23 mouse cellular contexts compared by ENCODE assay signal in genomic region chr16:23274005-23274404, GRCm38 (mm10). TPM values are rescaled to one million over a fixed set of nuclear protein-coding genes. Genes with fewer than 3 reads are reported as not detected.
DNase-seq lines count a peak whose midpoint lies in the region; ATAC-seq and TF ChIP-seq lines count a peak whose summit lies in the region.
"Had no signal": no experiment of that assay in that cellular context is flagged by ENCODE, and none has a peak within 500 bp of the region (broad histone marks: within the 10 kb centered on the region; RNA-seq: fewer than 3 reads in every experiment).

No protein-coding gene starts in this region.

- H3K27ac ChIP-seq in forebrain, embryonic 10.5 days = 0 out of 2 replicates have a peak overlapping the region, but pooled peaks have one; percentile 2
- H3K27ac ChIP-seq in forebrain, embryonic 14.5 days (ENCODE audit: low read depth, low read length) = no peak overlapping the region
- no peak overlapping the region for H3K27ac ChIP-seq in midbrain, embryonic 11.5 days (ENCODE audit: low read depth, low read length)
- H3K27ac ChIP-seq in midbrain, postnatal 0 days (ENCODE audit: low read depth, low read length) = no peak overlapping the region
- H3K27ac ChIP-seq: embryonic facial prominence, embryonic 12.5 days; forebrain, embryonic 12.5 days; limb, embryonic 12.5 days; stomach, postnatal 0 days had no signal

- no peaks in the 10 kb centered on the region for H3K9me3 ChIP-seq in forebrain, embryonic 10.5 days
- H3K9me3 ChIP-seq in forebrain, embryonic 14.5 days (replicated peaks; ENCODE audit: control insufficient read depth, low read length) = no peaks in the 10 kb centered on the region
- no peaks in the 10 kb centered on the region for H3K9me3 ChIP-seq in midbrain, embryonic 11.5 days (ENCODE audit: control insufficient read depth, low read length)
- H3K9me3 ChIP-seq in midbrain, postnatal 0 days (ENCODE audit: low read length) = no peaks in the 10 kb centered on the region
- H3K9me3 ChIP-seq: embryonic facial prominence, embryonic 12.5 days; forebrain, embryonic 12.5 days; heart, embryonic 12.5 days; limb, embryonic 12.5 days; midbrain, embryonic 13.5 days had no signal

- WGBS in forebrain, embryonic 10.5 days = 88% methylated on average over 6 of the region's 6 CpGs
- WGBS in forebrain, embryonic 14.5 days = 86% methylated on average over 6 of the region's 6 CpGs
- 75% methylated on average over 6 of the region's 6 CpGs for WGBS in midbrain, embryonic 11.5 days
- WGBS in midbrain, postnatal 0 days = 61% methylated on average over 6 of the region's 6 CpGs

- H3K27me3 ChIP-seq in forebrain, embryonic 10.5 days (ENCODE audit: poor library complexity, severe bottlenecking) = peaks cover 5% of the 10 kb centered on the region; the same call in 1 of the 2 replicates
- H3K27me3 ChIP-seq in forebrain, embryonic 14.5 days (replicated peaks; ENCODE audit: control insufficient read depth, insufficient read depth, low read length) = no peaks in the 10 kb centered on the region
- H3K27me3 ChIP-seq in midbrain, embryonic 11.5 days (ENCODE audit: control insufficient read depth, insufficient read depth, low read length) = no peaks in the 10 kb centered on the region; the same call in 1 of the 2 replicates
- no peaks in the 10 kb centered on the region for H3K27me3 ChIP-seq in midbrain, postnatal 0 days (ENCODE audit: insufficient read depth, low read length)
- H3K27me3 ChIP-seq: embryonic facial prominence, embryonic 12.5 days; heart, embryonic 12.5 days; limb, embryonic 12.5 days; midbrain, embryonic 13.5 days had no signal

- no peak overlapping the region for H3K9ac ChIP-seq in forebrain, embryonic 14.5 days (ENCODE audit: low read length)
- H3K9ac ChIP-seq in midbrain, embryonic 11.5 days (ENCODE audit: low read length) = no peak overlapping the region
- no peak overlapping the region for H3K9ac ChIP-seq in midbrain, postnatal 0 days (replicated peaks; ENCODE audit: low read length, poor library complexity, severe bottlenecking)
- H3K9ac ChIP-seq: embryonic facial prominence, embryonic 12.5 days; forebrain, embryonic 12.5 days; heart, embryonic 12.5 days; limb, embryonic 12.5 days; midbrain, embryonic 13.5 days had no signal

- no peaks in the 10 kb centered on the region for H3K36me3 ChIP-seq in forebrain, embryonic 10.5 days (replicated peaks)
- no peaks in the 10 kb centered on the region; the same call in 1 of the 2 replicates for H3K36me3 ChIP-seq in forebrain, embryonic 14.5 days (ENCODE audit: control insufficient read depth, insufficient read depth, low read length)
- H3K36me3 ChIP-seq in midbrain, embryonic 11.5 days (ENCODE audit: control insufficient read depth, insufficient read depth, low read length) = no peaks in the 10 kb centered on the region
- no peaks in the 10 kb centered on the region for H3K36me3 ChIP-seq in midbrain, postnatal 0 days (ENCODE audit: insufficient read depth, low read length)
- H3K36me3 ChIP-seq: embryonic facial prominence, embryonic 12.5 days; forebrain, embryonic 12.5 days; heart, embryonic 12.5 days; limb, embryonic 12.5 days; midbrain, embryonic 13.5 days had no signal

- no peak for ATAC-seq in forebrain, embryonic 14.5 days
- ATAC-seq in midbrain, embryonic 11.5 days (ENCODE audit: low FRiP score) = no peak
- no peak for ATAC-seq in midbrain, postnatal 0 days (ENCODE audit: low FRiP score)
- ATAC-seq in CD4-positive, CD25-positive, alpha-beta regulatory T cell, adult 4 months = peak; percentile 72
- ATAC-seq in inflammation-experienced regulatory T-cells, adult 6 months = peak; percentile 69
- ATAC-seq: midbrain, embryonic 13.5 days had no signal

- H3K4me3 ChIP-seq in forebrain, embryonic 10.5 days = no peak overlapping the region
- H3K4me3 ChIP-seq in forebrain, embryonic 14.5 days (ENCODE audit: low read depth, low read length) = no peak overlapping the region
- no peak overlapping the region for H3K4me3 ChIP-seq in midbrain, embryonic 11.5 days (ENCODE audit: low read depth, low read length)
- no peak overlapping the region for H3K4me3 ChIP-seq in midbrain, postnatal 0 days (ENCODE audit: low read depth, low read length)
- H3K4me3 ChIP-seq: embryonic facial prominence, embryonic 12.5 days; forebrain, embryonic 12.5 days; heart, embryonic 12.5 days; limb, embryonic 12.5 days; midbrain, embryonic 13.5 days; myocyte had no signal

- H3K4me2 ChIP-seq in forebrain, embryonic 14.5 days (ENCODE audit: low read length) = no peak overlapping the region
- H3K4me2 ChIP-seq in midbrain, embryonic 11.5 days = no peak overlapping the region
- no peak overlapping the region for H3K4me2 ChIP-seq in midbrain, postnatal 0 days (ENCODE audit: low read depth, low read length, poor library complexity, severe bottlenecking)
- H3K4me2 ChIP-seq: embryonic facial prominence, embryonic 12.5 days; forebrain, embryonic 12.5 days; heart, embryonic 12.5 days; limb, embryonic 12.5 days; liver, embryonic 11.5 days; midbrain, embryonic 13.5 days had no signal

- peaks cover 60% of the 10 kb centered on the region for H3K4me1 ChIP-seq in forebrain, embryonic 10.5 days
- peaks cover 17% of the 10 kb centered on the region for H3K4me1 ChIP-seq in forebrain, embryonic 14.5 days (ENCODE audit: control insufficient read depth, insufficient read depth, low read length)
- H3K4me1 ChIP-seq in midbrain, embryonic 11.5 days (ENCODE audit: control insufficient read depth, insufficient read depth, low read length) = peaks cover 33% of the 10 kb centered on the region
- peaks cover 3% of the 10 kb centered on the region; the same call in 1 of the 2 replicates for H3K4me1 ChIP-seq in midbrain, postnatal 0 days (ENCODE audit: insufficient read depth, low read length)

- TF ChIP-seq CTCF in midbrain, postnatal 0 days (IDR thresholded peaks at IDR 0.05) = no peak

- no peak for DNase-seq in forebrain, embryonic 10.5 days (ENCODE audit: extremely low spot score, low spot score)
- no peak for DNase-seq in forebrain, embryonic 14.5 days (ENCODE audit: low spot score)
- DNase-seq in midbrain, embryonic 11.5 days (ENCODE audit: low spot score, missing footprints) = peak; percentile 82
- DNase-seq in midbrain, postnatal 0 days (ENCODE audit: low spot score) = no peak
- DNase-seq in gastrocnemius, postnatal 25 days = no peak
- no peak for DNase-seq in adrenal gland, adult 18-20 months (ENCODE audit: low spot score in 2 of 2)
- DNase-seq: cerebellum, adult 11 months; cerebellum, adult 9-11 months; heart, postnatal 10 days; kidney, adult 11 months; lung, adult 2 months; lung, postnatal 14 days; right cerebral cortex, adult 18-20 months had no signal

RNA-seq across cellular contexts. Expression of gene St6gal1, which starts 49.5 kb away (rescaled TPM):
- 18.4 and 19.7 TPM in 2 replicates for polyA plus RNA-seq in forebrain, embryonic 10.5 days (2016; fragmentation: Nextera tagmentation; extraction: Ambion mirVana)
- polyA plus RNA-seq in forebrain, embryonic 14.5 days (2014; fragmentation: Nextera tagmentation; extraction: Ambion mirVana) = 46.0 and 56.0 TPM in 2 replicates
- 31.8 and 34.1 TPM in 2 replicates for polyA plus RNA-seq in midbrain, embryonic 11.5 days (2014; fragmentation: Nextera tagmentation; extraction: Ambion mirVana)
- total RNA-seq in midbrain, postnatal 0 days (2014; rRNA removed) = 17.7 and 20.6 TPM in 2 replicates
- 8.5 and 12.0 TPM in 2 replicates for polyA plus RNA-seq in midbrain, postnatal 0 days (2015; fragmentation: Nextera tagmentation; extraction: Ambion mirVana)
- polyA plus RNA-seq in CD4-positive, CD25-positive, alpha-beta regulatory T cell, adult 4 months (2017; shearing (Covaris generic)) = 10 to 100 TPM; 70.1 to 99.5 TPM
- 10 to 100 TPM; 24.7 to 67.7 (median 66.3) TPM for polyA plus RNA-seq in inflammation-experienced regulatory T-cells, adult 6 months (2017; shearing (Covaris generic))
- 1 to 10 TPM; 3.4 to 3.5 TPM for total RNA-seq in gastrocnemius, postnatal 25 days (2021)
- total RNA-seq in adrenal gland, adult 18-20 months (2021) = 10 to 100 TPM; 21.8 to 35.6 TPM

Comparison
In these comparisons a context has a peak if more than half of its experiments do, and no peak if none do; other contexts are left out.
1. ATAC-seq: peak in CD4-positive, CD25-positive, alpha-beta regulatory T cell, adult 4 months (single experiment) and inflammation-experienced regulatory T-cells, adult 6 months (single experiment); none in forebrain, embryonic 14.5 days (single experiment), midbrain, embryonic 11.5 days (single experiment) and midbrain, postnatal 0 days (single experiment).